Mouse (Mus musculus) olfactory bulb, adult 2 months (tissue): ENCODE data around the gene Filip1.

Experiments
- CTCF ChIP-seq: fragments of 200-500 bp; IDR thresholded peaks from 2 replicates; pipeline ENCODE4 v1.5.1; 2012; ENCODE audit warnings: low read depth, mild to moderate bottlenecking, low read length, moderate library complexity; ENCODE audit not compliant: insufficient read depth
- POLR2A ChIP-seq: fragments of 200-500 bp; IDR thresholded peaks from 2 replicates; pipeline ENCODE4 v1.6.1; 2012; ENCODE audit warnings: mild to moderate bottlenecking, low read depth, low read length, moderate library complexity; ENCODE audit not compliant: insufficient read depth

GRCm38 (mm10) chr9:79983244-79983643, 29.4 kb downstream of the Filip1 start:
- TF ChIP-seq CTCF (no peak), POLR2A (no peak)
